Mouse (Mus musculus): ENCODE results near the gene Bpifa5.

DNA sequence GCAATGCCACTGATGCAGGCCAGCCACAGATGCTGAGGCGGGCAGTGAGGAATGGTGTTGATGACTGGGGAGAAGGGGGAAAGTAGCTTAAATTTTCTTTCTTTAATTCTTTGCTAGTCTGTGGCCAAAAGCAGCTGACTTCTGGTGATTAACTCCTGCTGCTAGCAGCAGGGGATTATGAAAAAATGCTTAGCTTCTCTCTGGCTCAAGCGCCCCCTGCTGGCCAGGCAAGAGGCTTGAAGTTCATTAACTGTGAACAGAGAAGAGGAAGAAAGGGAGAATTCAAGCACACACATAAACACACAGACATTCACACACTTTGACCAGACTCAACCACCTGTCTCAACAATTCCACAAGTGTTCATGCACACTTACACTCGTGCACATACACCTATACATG is 4.0 kb upstream of the Bpifa5 start:
- TF ChIP-seq POLR2A (IDR thresholded peaks at IDR 0.05; ENCODE audit: insufficient read depth, low read length) = no peak
- no peak for TF ChIP-seq EP300 (IDR thresholded peaks at IDR 0.05; ENCODE audit: insufficient read depth, low read depth, low read length)
- TF ChIP-seq CTCF (IDR thresholded peaks at IDR 0.05; ENCODE audit: low read depth, low read length) = peak; percentile 70

All from ES-Bruce4 (cell line).